Mouse (Mus musculus) right cerebral cortex, postnatal 25 days (tissue): ENCODE data around the gene Dnajc17.

Experiments
- DNase-seq: peaks from one replicate; pipeline ENCODE4 v3.0.0; 2022

Dnajc17 gene

DNA sequence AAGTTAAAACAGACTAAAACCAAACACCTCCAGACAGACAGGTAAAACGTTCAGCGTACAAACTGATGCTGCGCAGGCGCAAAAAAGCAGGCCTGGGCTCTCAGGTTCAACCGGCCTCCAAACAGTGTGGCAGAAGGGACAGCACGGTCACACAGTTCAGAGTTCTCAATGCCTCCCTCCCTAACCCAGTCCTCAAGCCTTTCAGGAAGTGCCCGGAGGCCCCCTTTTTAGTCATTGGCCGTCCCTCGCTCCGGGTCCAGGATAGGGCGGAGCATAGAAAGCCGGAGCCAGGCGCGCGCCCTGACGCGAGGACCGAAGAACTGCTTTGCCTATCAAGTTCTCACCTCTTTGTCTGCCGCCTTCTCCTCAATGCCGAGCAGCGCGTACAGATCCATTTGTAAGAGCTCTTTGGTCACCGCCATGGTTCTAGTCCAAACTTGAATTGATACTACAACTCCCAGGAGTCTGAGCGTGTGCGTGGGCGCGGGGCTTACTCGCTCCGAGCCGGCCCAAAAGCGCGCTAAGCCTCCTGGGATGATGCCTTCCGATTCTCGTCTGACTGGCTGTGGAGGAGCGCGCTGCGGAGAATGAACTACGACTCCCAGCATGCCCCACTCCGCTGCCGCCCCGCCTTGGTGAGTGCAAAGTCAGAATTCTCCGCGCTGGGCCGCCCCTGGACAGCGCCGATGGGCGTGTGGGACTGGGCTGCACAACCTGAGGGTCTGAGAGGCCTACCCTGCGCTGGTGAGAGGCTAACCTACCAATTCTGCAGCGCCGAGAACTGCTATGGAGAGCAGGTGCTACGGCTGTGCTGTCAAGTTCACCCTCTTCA, at the start of gene Dnajc17, which contains the start of gene Zfyve19:
Gene Dnajc17 (minus strand): TSS at position 452 of the 832 bp plus-strand sequence.
Gene Zfyve19 (plus strand): TSS at position 274 of the 832 bp plus-strand sequence.
- peak; percentile 98 for DNase-seq

GRCm38 (mm10) chr2:119254976-119255375, 46.4 kb upstream of the Dnajc17 start:
- no peak for DNase-seq

GRCm38 (mm10) chr2:119250826-119251478, 42.4 kb upstream of the Dnajc17 start:
- DNase-seq: peak; percentile 59

DNA sequence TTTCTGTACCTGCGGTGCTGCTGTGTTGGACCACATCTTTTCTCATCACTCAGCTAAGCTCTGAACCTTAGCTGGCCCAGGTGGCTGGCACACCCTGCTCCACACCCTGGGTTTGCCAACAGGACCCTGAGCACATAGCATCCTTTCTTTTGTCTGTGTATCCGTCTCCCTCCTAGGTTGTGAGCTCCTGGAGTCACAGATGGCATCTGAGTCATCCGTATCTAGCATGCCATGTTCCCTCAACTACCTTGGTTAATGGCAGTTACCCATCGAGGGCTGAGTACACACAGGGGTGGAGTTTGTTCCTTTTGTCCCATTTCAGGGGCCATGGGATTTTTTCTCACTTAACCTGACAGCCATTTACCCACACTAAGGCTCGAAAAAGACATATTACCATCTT, 41.8 kb upstream of the Dnajc17 start:
- DNase-seq: no peak

- no peak for DNase-seq
These were observed 41.0 kb upstream of the Dnajc17 start for GRCm38 (mm10) chr2:119249592-119250061.

GRCm38 (mm10) chr2:119247904-119248303, 39.3 kb upstream of the Dnajc17 start:
- DNase-seq: no peak

DNA sequence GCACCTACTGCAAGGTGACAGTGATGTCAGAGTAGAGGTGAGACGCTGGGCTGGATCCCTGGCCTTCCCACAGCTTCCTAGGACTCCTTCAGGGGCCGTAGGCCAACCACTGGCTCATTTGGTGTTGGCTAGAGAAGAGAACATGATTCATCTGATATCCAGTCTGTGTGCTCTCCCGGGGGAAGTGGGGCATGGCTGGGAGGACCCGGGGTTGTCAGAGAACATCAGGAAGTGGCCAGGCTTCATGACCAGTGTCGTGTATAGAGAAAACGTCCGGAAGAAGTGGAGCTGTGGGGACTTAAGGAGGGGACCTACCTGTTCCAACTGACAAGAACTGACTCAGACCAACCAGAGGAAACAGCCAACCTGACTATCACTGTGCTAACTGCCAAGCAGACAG, 36.7 kb upstream of the Dnajc17 start:
- DNase-seq: no peak

GRCm38 (mm10) chr2:119242548-119242947, 34.0 kb upstream of the Dnajc17 start:
- no peak for DNase-seq

- DNase-seq: no peak
These were observed 32.2 kb upstream of the Dnajc17 start for GRCm38 (mm10) chr2:119240819-119241186.

DNA sequence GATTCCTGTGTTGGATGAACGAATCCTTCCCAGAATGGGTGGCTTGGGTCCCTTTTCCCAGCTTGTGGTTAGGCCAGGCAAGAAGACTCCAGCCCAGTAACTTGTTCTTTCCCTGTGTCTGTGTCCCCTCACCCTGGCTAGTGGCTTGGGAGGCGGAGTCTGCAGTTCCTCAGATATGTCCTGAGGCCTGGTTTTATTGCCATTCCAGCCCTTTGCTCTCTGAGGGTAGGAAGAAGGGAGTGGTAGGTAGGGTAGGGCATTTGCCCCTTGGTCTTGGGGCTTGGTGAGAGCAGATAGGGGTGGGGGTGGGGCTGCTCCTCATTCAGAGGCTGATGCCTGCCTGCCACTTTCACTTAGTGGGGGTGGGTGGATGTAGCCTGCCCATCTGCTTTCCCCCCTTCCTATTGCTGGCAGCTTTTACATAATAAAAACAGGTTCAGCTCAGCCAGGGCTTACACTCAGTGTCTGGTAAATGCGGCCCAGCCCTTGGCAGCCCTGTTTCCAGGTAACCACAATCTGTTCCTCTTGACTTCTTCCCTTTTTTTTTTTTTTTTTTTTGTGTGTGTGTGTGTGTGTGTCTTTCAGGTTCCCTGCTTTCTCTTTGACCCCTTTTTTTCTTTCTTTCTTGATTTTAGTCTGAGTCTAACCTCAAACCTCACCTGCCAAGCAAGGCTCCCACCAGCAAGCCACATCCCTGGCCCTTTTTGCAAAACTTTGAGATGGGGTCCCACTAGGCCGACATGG, 31.7 kb upstream of the Dnajc17 start:
- DNase-seq: no peak

- no peak for DNase-seq
These were observed 30.1 kb upstream of the Dnajc17 start for GRCm38 (mm10) chr2:119238671-119239070.

GRCm38 (mm10) chr2:119237871-119238220, 29.3 kb upstream of the Dnajc17 start:
- DNase-seq: no peak

- DNase-seq: no peak
These were observed 28.7 kb upstream of the Dnajc17 start, which contains the start of gene Spint1 for GRCm38 (mm10) chr2:119237210-119237870. TSS of gene Spint1 (plus strand) at chr2:119237362.

DNA sequence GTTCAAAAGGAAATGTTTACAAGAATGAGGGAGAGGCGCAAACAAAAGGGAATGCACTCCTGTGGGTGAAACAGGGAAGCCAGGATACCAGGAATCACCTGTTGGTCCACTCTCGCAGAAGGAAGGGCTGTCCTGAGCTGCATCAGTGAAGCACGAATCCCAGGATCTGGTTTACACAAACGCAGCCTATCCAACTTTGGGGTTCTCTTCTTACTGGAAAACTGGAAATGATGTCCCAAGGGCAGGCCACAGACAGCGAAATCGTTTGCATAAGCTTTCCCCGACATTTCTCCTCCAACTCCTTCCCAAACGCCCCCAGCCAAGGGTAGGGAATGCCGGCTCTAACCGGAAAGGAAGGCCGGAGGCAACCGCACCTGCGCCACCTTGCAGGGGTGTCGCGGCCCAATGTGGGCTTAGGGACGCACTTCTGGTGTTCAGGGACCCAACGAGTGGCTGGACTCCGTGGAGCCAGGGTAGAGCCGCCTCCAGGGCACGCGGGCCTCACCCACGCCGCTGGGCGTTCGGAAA, 28.2 kb upstream of the Dnajc17 start:
- DNase-seq: no peak

GRCm38 (mm10) chr2:119229775-119230704, 21.4 kb upstream of the Dnajc17 start, which contains the start of gene Ppp1r14d:
TSS of gene Ppp1r14d (minus strand) at chr2:119229906.
- no peak for DNase-seq

GRCm38 (mm10) chr2:119209176-119209507, 547 bp upstream of the Dnajc17 start:
- no peak for DNase-seq

- DNase-seq: no peak
These were observed 643 bp downstream of the Dnajc17 start for GRCm38 (mm10) chr2:119207961-119208343.

DNA sequence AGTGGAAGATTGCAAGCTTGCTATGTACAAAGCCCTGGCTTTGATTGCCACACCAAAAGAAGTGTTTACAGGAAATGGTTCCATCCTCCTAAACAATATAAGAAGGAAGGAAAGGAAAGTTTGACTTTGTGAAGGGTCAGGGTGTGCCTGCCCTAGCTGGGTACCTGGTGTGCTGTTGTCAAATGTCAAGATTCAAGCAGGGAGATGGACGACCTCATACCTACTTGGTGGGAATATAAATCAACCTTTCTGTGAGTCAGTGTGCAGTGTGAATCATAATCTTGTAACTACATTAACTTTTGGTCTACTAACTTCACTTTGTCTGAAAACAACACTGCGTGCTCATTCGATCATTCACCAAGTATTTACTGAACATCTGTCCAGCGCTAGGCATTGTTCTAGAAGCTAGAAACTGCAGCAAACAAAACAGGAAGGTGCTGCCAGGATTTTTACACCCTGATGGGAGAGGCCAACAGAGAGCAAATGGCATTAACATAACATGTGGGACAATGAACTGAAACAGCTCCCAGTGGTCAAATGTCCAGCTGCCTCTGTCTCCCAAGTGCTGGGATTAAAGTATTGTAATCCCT, 4.6 kb downstream of the Dnajc17 start:
- DNase-seq: no peak

DNA sequence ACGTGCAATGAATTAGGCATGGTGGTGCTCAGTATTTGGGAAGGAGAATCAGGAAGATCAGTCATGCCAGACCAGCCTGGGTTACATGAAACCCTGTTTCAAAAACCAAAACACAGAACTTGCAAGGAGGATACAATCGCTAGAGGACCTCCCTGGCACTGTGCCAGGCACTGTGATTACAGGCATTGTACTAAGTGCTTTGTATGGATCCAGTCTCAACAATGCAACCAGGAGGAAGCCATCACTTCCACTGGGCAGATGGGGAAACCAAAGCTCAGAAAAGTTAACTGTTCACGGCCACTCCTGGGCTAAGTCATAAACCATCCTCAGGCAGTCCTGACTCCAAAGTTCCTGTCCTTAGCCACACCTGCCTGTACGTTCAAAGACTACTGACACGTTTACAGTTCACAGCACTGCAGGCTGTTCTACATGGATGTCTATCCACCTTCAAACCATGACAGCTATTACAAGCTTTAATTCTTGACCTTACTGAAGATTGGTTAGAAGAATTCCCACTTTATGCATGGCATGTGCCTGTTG, 5.6 kb downstream of the Dnajc17 start:
- DNase-seq: no peak

DNA sequence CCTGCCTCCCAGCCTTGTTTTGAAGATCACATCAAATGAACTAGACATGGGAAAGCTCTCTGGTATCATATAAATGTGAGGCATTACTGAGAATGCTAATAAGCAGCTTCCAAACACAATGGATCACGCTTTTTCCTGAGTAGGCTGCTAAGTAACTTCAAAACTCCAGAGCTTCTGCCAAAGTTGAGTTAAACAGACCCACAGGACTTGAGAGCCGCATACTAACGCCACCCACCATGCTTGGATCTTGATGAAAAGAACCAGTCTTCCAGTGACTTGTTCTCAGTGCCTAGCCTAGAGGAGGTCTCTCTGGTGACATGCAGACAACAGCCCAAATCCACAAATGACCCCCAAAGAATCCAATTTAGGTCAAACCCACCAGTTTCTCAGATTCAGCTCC, 9.7 kb downstream of the Dnajc17 start:
- DNase-seq: no peak

- no peak for DNase-seq
These were observed 10.5 kb downstream of the Dnajc17 start for GRCm38 (mm10) chr2:119198049-119198448.
